Mouse (Mus musculus): ENCODE results near the gene Ankrd65.

GRCm38 (mm10) chr4:155841003-155841454 is 50.8 kb downstream of the Ankrd65 start:
- TF ChIP-seq CTCF (IDR thresholded peaks at IDR 0.05; ENCODE audit: insufficient read depth, low read depth, low read length) (no peak), POLR2A (IDR thresholded peaks at IDR 0.05; ENCODE audit: insufficient read depth, low read depth, low read length) (no peak)

Measured in olfactory bulb, adult 2 months (tissue).